Mouse (Mus musculus): ENCODE measurements around the gene Lsr.

GRCm38 (mm10) chr7:30943909-30944635 lies 29.2 kb downstream of the Lsr start, which contains the start of gene Hamp:
- TF ChIP-seq CTCF (IDR thresholded peaks at IDR 0.05; ENCODE audit: low read depth), result no peak
- TF ChIP-seq EP300 (IDR thresholded peaks at IDR 0.05; ENCODE audit: low read depth), result no peak
